Mouse (Mus musculus): Measurements from ENCODE around the gene Emc1. TPM values are rescaled to one million over a fixed set of nuclear protein-coding genes. Genes with fewer than 3 reads are reported as not detected.

Gene Emc1
- polyA plus RNA-seq, 1 experiment from 2014 or later: 38.8 TPM

GRCm38 (mm10) chr4:139400487-139400886 is 48.1 kb downstream of the Emc1 start:
- peaks cover 94% of the 10 kb centered on the region for H3K36me3 ChIP-seq
- H3K27me3 ChIP-seq: no peaks in the 10 kb centered on the region
- 93% methylated on average over 5 of the region's 5 CpGs for WGBS
- H3K27ac ChIP-seq (replicated peaks): no peak overlapping the region
- no peak overlapping the region for H3K4me2 ChIP-seq (replicated peaks)
- no peak overlapping the region for H3K4me3 ChIP-seq
- H3K4me1 ChIP-seq: no peaks in the 10 kb centered on the region
- H3K9me3 ChIP-seq: no peaks in the 10 kb centered on the region
- no peak overlapping the region for H3K9ac ChIP-seq (replicated peaks)
- no peak for ATAC-seq (replicated peaks)

DNA sequence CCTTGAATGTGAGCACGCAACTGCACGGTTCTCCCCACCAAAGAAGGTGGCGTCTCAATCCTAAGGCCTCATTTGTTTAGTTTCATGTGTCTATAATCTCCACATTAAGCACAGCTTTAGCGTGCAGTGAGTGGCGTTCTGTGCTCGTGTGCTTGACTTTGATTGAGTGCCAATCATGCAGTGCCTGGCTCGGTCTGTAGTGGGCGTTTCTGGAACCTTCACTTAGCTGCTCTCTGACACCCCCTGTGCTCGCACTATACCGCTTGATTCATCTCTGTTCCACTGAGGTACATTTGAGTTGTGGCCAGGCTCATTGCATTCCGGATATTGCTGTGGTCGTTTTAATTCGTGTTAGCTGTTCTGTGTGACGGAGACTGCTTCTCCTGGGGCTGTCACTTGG is 50.8 kb downstream of the Emc1 start:
- H3K9me3 ChIP-seq: no peaks in the 10 kb centered on the region
- H3K27ac ChIP-seq (replicated peaks): no peak overlapping the region
- no peak overlapping the region for H3K4me2 ChIP-seq (replicated peaks)
- no peak overlapping the region for H3K4me3 ChIP-seq
- peaks cover 97% of the 10 kb centered on the region for H3K36me3 ChIP-seq
- no peak overlapping the region for H3K9ac ChIP-seq (replicated peaks)
- no peaks in the 10 kb centered on the region for H3K4me1 ChIP-seq
- 85% methylated on average over 14 of the region's 14 CpGs for WGBS
- H3K27me3 ChIP-seq: no peaks in the 10 kb centered on the region
- ATAC-seq (replicated peaks): no peak

DNA sequence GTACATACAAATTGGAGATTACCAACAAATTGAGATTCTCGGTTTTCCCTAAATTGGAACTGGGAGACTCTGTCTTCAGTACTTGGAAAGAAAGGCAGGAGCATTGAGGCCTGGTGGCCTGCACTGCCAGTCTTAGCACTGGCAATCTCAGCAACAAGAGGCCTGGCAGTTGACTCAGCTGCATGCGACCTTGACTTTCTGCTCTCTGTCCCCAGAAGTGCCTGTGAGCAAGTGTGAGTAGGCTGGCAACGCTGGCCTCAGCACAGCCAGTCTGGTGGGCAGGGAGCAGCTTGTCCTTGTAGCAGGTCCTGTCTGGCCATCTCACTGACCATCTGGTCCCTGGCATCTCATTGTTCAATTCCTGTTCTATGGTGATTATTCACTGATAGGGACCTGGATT is 59.0 kb downstream of the Emc1 start:
- H3K36me3 ChIP-seq: peaks cover 97% of the 10 kb centered on the region
- no peaks in the 10 kb centered on the region for H3K4me1 ChIP-seq
- WGBS: 95% methylated on average over 3 of the region's 3 CpGs
- H3K9me3 ChIP-seq: no peaks in the 10 kb centered on the region
- no peak overlapping the region for H3K4me3 ChIP-seq
- H3K9ac ChIP-seq (replicated peaks): no peak overlapping the region
- no peak overlapping the region for H3K4me2 ChIP-seq (replicated peaks)
- H3K27me3 ChIP-seq: no peaks in the 10 kb centered on the region
- ATAC-seq (replicated peaks): no peak
- H3K27ac ChIP-seq (replicated peaks): no peak overlapping the region

GRCm38 (mm10) chr4:139417868-139418267 is 65.5 kb downstream of the Emc1 start:
- WGBS: 66% methylated on average over 1 of the region's 1 CpGs
- Histone ChIP-seq H3K4me3 (no peak overlapping the region), H3K4me1 (no peaks in the 10 kb centered on the region), H3K9me3 (no peaks in the 10 kb centered on the region), H3K27ac (replicated peaks) (no peak overlapping the region), H3K4me2 (replicated peaks) (no peak overlapping the region), H3K9ac (replicated peaks) (no peak overlapping the region), H3K36me3 (peaks cover 94% of the 10 kb centered on the region), H3K27me3 (no peaks in the 10 kb centered on the region)
- no peak for ATAC-seq (replicated peaks)

DNA sequence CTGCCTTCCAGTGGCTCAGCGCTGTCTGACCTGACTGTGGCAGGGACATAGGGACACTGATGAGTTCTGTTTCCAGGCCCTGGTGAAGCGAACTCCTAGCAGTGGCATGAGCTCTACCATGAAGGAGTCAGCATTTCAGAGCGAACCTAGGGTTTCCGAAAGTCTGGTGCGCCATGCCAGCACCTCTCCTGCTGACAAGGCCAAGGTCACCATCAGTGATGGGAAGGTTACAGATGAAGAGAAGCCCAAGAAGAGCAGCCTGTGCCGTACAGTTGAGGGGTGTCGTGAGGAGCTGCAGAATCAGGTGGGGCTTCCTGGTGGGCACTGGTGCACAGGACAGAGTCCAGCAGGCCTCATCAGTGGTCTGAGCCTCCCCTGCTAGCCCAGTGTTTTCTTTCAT is 69.2 kb downstream of the Emc1 start:
- ATAC-seq (replicated peaks): no peak
- Histone ChIP-seq H3K4me3 (no peak overlapping the region), H3K9ac (replicated peaks) (no peak overlapping the region), H3K27ac (replicated peaks) (no peak overlapping the region), H3K9me3 (no peaks in the 10 kb centered on the region), H3K27me3 (no peaks in the 10 kb centered on the region), H3K4me1 (no peaks in the 10 kb centered on the region), H3K4me2 (replicated peaks) (no peak overlapping the region), H3K36me3 (peaks cover 96% of the 10 kb centered on the region)
- WGBS: 95% methylated on average over 7 of the region's 7 CpGs

GRCm38 (mm10) chr4:139422409-139422808 is 70.0 kb downstream of the Emc1 start:
- ATAC-seq (replicated peaks): no peak
- no peaks in the 10 kb centered on the region for H3K4me1 ChIP-seq
- H3K4me3 ChIP-seq: no peak overlapping the region
- peaks cover 96% of the 10 kb centered on the region for H3K36me3 ChIP-seq
- no peaks in the 10 kb centered on the region for H3K27me3 ChIP-seq
- no peak overlapping the region for H3K27ac ChIP-seq (replicated peaks)
- H3K4me2 ChIP-seq (replicated peaks): no peak overlapping the region
- WGBS: 93% methylated on average over 2 of the region's 2 CpGs
- H3K9ac ChIP-seq (replicated peaks): no peak overlapping the region
- no peaks in the 10 kb centered on the region for H3K9me3 ChIP-seq

GRCm38 (mm10) chr4:139423270-139423669 is 70.9 kb downstream of the Emc1 start:
- peaks cover 96% of the 10 kb centered on the region for H3K36me3 ChIP-seq
- H3K27me3 ChIP-seq: no peaks in the 10 kb centered on the region
- H3K9ac ChIP-seq (replicated peaks): no peak overlapping the region
- 78% methylated on average over 2 of the region's 2 CpGs for WGBS
- no peaks in the 10 kb centered on the region for H3K4me1 ChIP-seq
- no peak overlapping the region for H3K4me2 ChIP-seq (replicated peaks)
- no peaks in the 10 kb centered on the region for H3K9me3 ChIP-seq
- H3K27ac ChIP-seq (replicated peaks): no peak overlapping the region
- ATAC-seq (replicated peaks): no peak
- H3K4me3 ChIP-seq: no peak overlapping the region

Small RNAs within 50 kb of the gene (microRNA-seq; reads per million reads assigned to microRNA genes)
- gene Gm24245 (0.88 reads per million), gene Gm25732 (1.1 reads per million)

Other genes starting within 250 kb of the Emc1 start
- 390 and 438 TPM in 2 replicates for gene Minos1, start 221.5 kb upstream of the Emc1 start, polyA plus RNA-seq (2015; fragmentation: Nextera tagmentation; extraction: Ambion mirVana)
- 312 and 323 TPM in 2 replicates for gene Capzb, start 159.7 kb upstream of the Emc1 start, polyA plus RNA-seq (2015; fragmentation: Nextera tagmentation; extraction: Ambion mirVana)
- gene Pqlc2, start 41.9 kb upstream of the Emc1 start, polyA plus RNA-seq (2015; fragmentation: Nextera tagmentation; extraction: Ambion mirVana): 10.5 and 10.6 TPM in 2 replicates
- gene Akr7a5, start 41.8 kb upstream of the Emc1 start, polyA plus RNA-seq (2015; fragmentation: Nextera tagmentation; extraction: Ambion mirVana): 57.3 and 60.2 TPM in 2 replicates
- 109 and 115 TPM in 2 replicates for gene Mrto4, start within 50 bp of the Emc1 start, polyA plus RNA-seq (2015; fragmentation: Nextera tagmentation; extraction: Ambion mirVana)
- gene Ubr4, start within 50 bp of the Emc1 start, polyA plus RNA-seq (2015; fragmentation: Nextera tagmentation; extraction: Ambion mirVana): 79.5 and 85.6 TPM in 2 replicates
- 4.6 and 5.7 TPM in 2 replicates for gene Iffo2, start 178.0 kb downstream of the Emc1 start, polyA plus RNA-seq (2015; fragmentation: Nextera tagmentation; extraction: Ambion mirVana)

All from forebrain, embryonic 15.5 days (tissue).